Mouse (Mus musculus): Measurements from ENCODE around the gene Dapk2. TPM values are rescaled to one million over a fixed set of nuclear protein-coding genes. Genes with fewer than 3 reads are reported as not detected.

Dapk2 gene
- polyA plus RNA-seq, 1 experiment from 2014 or later: 3.5 TPM

GRCm38 (mm10) chr9:66124681-66125542 is 33.1 kb upstream of the Dapk2 start:
- Histone ChIP-seq H3K36me3 (0 out of 2 replicates have a peak, but pooled peaks cover 12% of the 10 kb centered on the region), H3K27ac (peak overlapping the region; percentile 94), H3K4me1 (replicated peaks) (peaks cover 44% of the 10 kb centered on the region), H3K27me3 (ENCODE audit: insufficient read depth, poor library complexity, severe bottlenecking) (no peaks in the 10 kb centered on the region), H3K9me3 (no peaks in the 10 kb centered on the region), H3K4me3 (peak overlapping the region; percentile 86)
- peak; percentile 99 for DNase-seq (ENCODE audit: low spot score)
- WGBS: 16% methylated on average over 33 of the region's 33 CpGs

GRCm38 (mm10) chr9:66125543-66126455 is 32.2 kb upstream of the Dapk2 start:
- peak overlapping the region; percentile 86 for H3K4me3 ChIP-seq
- H3K4me1 ChIP-seq (replicated peaks): peaks cover 44% of the 10 kb centered on the region
- peak overlapping the region; percentile 94 for H3K27ac ChIP-seq
- 61% methylated on average over 12 of the region's 12 CpGs for WGBS
- H3K36me3 ChIP-seq: peaks cover 21% of the 10 kb centered on the region; the same call in 1 of the 2 replicates
- H3K9me3 ChIP-seq: no peaks in the 10 kb centered on the region
- H3K27me3 ChIP-seq (ENCODE audit: insufficient read depth, poor library complexity, severe bottlenecking): no peaks in the 10 kb centered on the region
- no peak for DNase-seq (ENCODE audit: low spot score)

GRCm38 (mm10) chr9:66126456-66127192 is 31.4 kb upstream of the Dapk2 start, which contains the start of the genes Snx1 and Ciao2a:
Snx1 (minus strand) TSS chr9:66126587.
Ciao2a (plus strand) TSS chr9:66126611.
- 2% methylated on average over 34 of the region's 34 CpGs for WGBS
- Histone ChIP-seq H3K27ac (peak within 1 kb of the TSS; percentile 94), H3K9me3 (no peaks in the 10 kb centered on the region), H3K4me3 (peak within 1 kb of the TSS; percentile 86), H3K4me1 (replicated peaks) (peaks cover 44% of the 10 kb centered on the region), H3K36me3 (peaks cover 23% of the 10 kb centered on the region), H3K27me3 (ENCODE audit: insufficient read depth, poor library complexity, severe bottlenecking) (no peaks in the 10 kb centered on the region)
- peak; percentile 93 for DNase-seq (ENCODE audit: low spot score)

GRCm38 (mm10) chr9:66127193-66127546 is 30.9 kb upstream of the Dapk2 start:
- H3K36me3 ChIP-seq: peaks cover 24% of the 10 kb centered on the region
- H3K9me3 ChIP-seq: no peaks in the 10 kb centered on the region
- no peak for DNase-seq (ENCODE audit: low spot score)
- H3K27ac ChIP-seq: peak overlapping the region; percentile 94
- no peaks in the 10 kb centered on the region for H3K27me3 ChIP-seq (ENCODE audit: insufficient read depth, poor library complexity, severe bottlenecking)
- WGBS: 57% methylated on average over 6 of the region's 6 CpGs
- peaks cover 44% of the 10 kb centered on the region for H3K4me1 ChIP-seq (replicated peaks)
- H3K4me3 ChIP-seq: peak overlapping the region; percentile 86

GRCm38 (mm10) chr9:66127884-66128283 is 30.1 kb upstream of the Dapk2 start:
- Histone ChIP-seq H3K27ac (no peak overlapping the region), H3K36me3 (peaks cover 26% of the 10 kb centered on the region), H3K9me3 (no peaks in the 10 kb centered on the region), H3K27me3 (ENCODE audit: insufficient read depth, poor library complexity, severe bottlenecking) (no peaks in the 10 kb centered on the region), H3K4me1 (replicated peaks) (peaks cover 44% of the 10 kb centered on the region), H3K4me3 (peak overlapping the region; percentile 86)
- DNase-seq (ENCODE audit: low spot score): no peak
- 93% methylated on average over 4 of the region's 4 CpGs for WGBS

GRCm38 (mm10) chr9:66131466-66131865 is 26.6 kb upstream of the Dapk2 start:
- H3K36me3 ChIP-seq: peaks cover 60% of the 10 kb centered on the region
- no peaks in the 10 kb centered on the region for H3K9me3 ChIP-seq
- no peaks in the 10 kb centered on the region for H3K27me3 ChIP-seq (ENCODE audit: insufficient read depth, poor library complexity, severe bottlenecking)
- WGBS: 94% methylated on average over 2 of the region's 2 CpGs
- no peak overlapping the region for H3K27ac ChIP-seq
- H3K4me1 ChIP-seq (replicated peaks): peaks cover 16% of the 10 kb centered on the region
- H3K4me3 ChIP-seq: no peak overlapping the region
- no peak for DNase-seq (ENCODE audit: low spot score)

- H3K27me3 ChIP-seq (ENCODE audit: insufficient read depth, poor library complexity, severe bottlenecking): no peaks in the 10 kb centered on the region
- H3K27ac ChIP-seq: no peak overlapping the region
- no peaks in the 10 kb centered on the region for H3K4me1 ChIP-seq (replicated peaks)
- 0 out of 2 replicates have a peak, but pooled peaks cover 2% of the 10 kb centered on the region for H3K9me3 ChIP-seq
- no peak for DNase-seq (ENCODE audit: low spot score)
- WGBS: 53% methylated on average over 4 of the region's 4 CpGs
- peaks cover 92% of the 10 kb centered on the region for H3K36me3 ChIP-seq
- no peak overlapping the region for H3K4me3 ChIP-seq
These were observed 22.1 kb upstream of the Dapk2 start for GRCm38 (mm10) chr9:66135967-66136366.

- Histone ChIP-seq H3K36me3 (peaks cover 74% of the 10 kb centered on the region), H3K27me3 (ENCODE audit: insufficient read depth, poor library complexity, severe bottlenecking) (no peaks in the 10 kb centered on the region), H3K4me3 (no peak overlapping the region), H3K4me1 (replicated peaks) (no peaks in the 10 kb centered on the region), H3K9me3 (0 out of 2 replicates have a peak, but pooled peaks cover 2% of the 10 kb centered on the region), H3K27ac (no peak overlapping the region)
- WGBS: 91% methylated on average over 7 of the region's 7 CpGs
- DNase-seq (ENCODE audit: low spot score): no peak
These were observed 19.8 kb upstream of the Dapk2 start for GRCm38 (mm10) chr9:66138193-66138592.

GRCm38 (mm10) chr9:66142265-66142664 is 15.8 kb upstream of the Dapk2 start:
- 57% methylated on average over 1 of the region's 1 CpGs for WGBS

GRCm38 (mm10) chr9:66144248-66144647 is 13.8 kb upstream of the Dapk2 start:
- Histone ChIP-seq H3K9me3 (0 out of 2 replicates have a peak, but pooled peaks cover 2% of the 10 kb centered on the region), H3K36me3 (peaks cover 16% of the 10 kb centered on the region), H3K4me1 (replicated peaks) (0 out of 2 replicates have a peak, but pooled peaks cover 8% of the 10 kb centered on the region), H3K4me3 (no peak overlapping the region), H3K27ac (no peak overlapping the region), H3K27me3 (ENCODE audit: insufficient read depth, poor library complexity, severe bottlenecking) (no peaks in the 10 kb centered on the region; the same call in 1 of the 2 replicates)
- 6% methylated on average over 6 of the region's 6 CpGs for WGBS
- peak; percentile 71 for DNase-seq (ENCODE audit: low spot score)

More at GRCm38 (mm10) chr9:66142265-66142664, 15.8 kb upstream of the Dapk2 start:
- Histone ChIP-seq H3K9me3 (0 out of 2 replicates have a peak, but pooled peaks cover 2% of the 10 kb centered on the region), H3K27ac (no peak overlapping the region), H3K27me3 (ENCODE audit: insufficient read depth, poor library complexity, severe bottlenecking) (no peaks in the 10 kb centered on the region; the same call in 1 of the 2 replicates), H3K36me3 (peaks cover 35% of the 10 kb centered on the region), H3K4me1 (replicated peaks) (0 out of 2 replicates have a peak, but pooled peaks cover 8% of the 10 kb centered on the region), H3K4me3 (no peak overlapping the region)
- no peak for DNase-seq (ENCODE audit: low spot score)

- Histone ChIP-seq H3K9me3 (no peaks in the 10 kb centered on the region), H3K27me3 (ENCODE audit: insufficient read depth, poor library complexity, severe bottlenecking) (peaks cover 4% of the 10 kb centered on the region; the same call in 1 of the 2 replicates), H3K4me1 (replicated peaks) (0 out of 2 replicates have a peak, but pooled peaks cover 8% of the 10 kb centered on the region), H3K27ac (no peak overlapping the region), H3K4me3 (no peak overlapping the region), H3K36me3 (no peaks in the 10 kb centered on the region)
- DNase-seq (ENCODE audit: low spot score): no peak
These were observed 11.9 kb upstream of the Dapk2 start for GRCm38 (mm10) chr9:66146141-66146540.

GRCm38 (mm10) chr9:66152011-66152410 is 6.0 kb upstream of the Dapk2 start:
- H3K27me3 ChIP-seq (ENCODE audit: insufficient read depth, poor library complexity, severe bottlenecking): peaks cover 31% of the 10 kb centered on the region
- WGBS: 73% methylated on average over 9 of the region's 9 CpGs

More at GRCm38 (mm10) chr9:66152011-66152410, 6.0 kb upstream of the Dapk2 start:
- Histone ChIP-seq H3K4me1 (replicated peaks) (peaks cover 14% of the 10 kb centered on the region), H3K27ac (0 out of 2 replicates have a peak overlapping the region, but pooled peaks have one; percentile 13), H3K36me3 (no peaks in the 10 kb centered on the region), H3K9me3 (no peaks in the 10 kb centered on the region), H3K4me3 (no peak overlapping the region)
- DNase-seq (ENCODE audit: low spot score): no peak

Data from hindbrain, embryonic 10.5 days (tissue).